Mouse (Mus musculus) limb, embryonic 11.5 days (tissue): ENCODE results near the gene Gm11032. TPM values are rescaled to one million over a fixed set of nuclear protein-coding genes. Genes with fewer than 3 reads are reported as not detected.

Source experiments
- ATAC-seq: fragments of 200-750 bp; cut with Nextera tagmentation; 2 replicates; pipeline ENCODE4 v1.8.0; 2017; ENCODE audit warnings: low read depth; ENCODE audit not compliant: insufficient number of reproducible peaks, low FRiP score, low TSS enrichment
- DNase-seq: peaks from one replicate; pipeline ENCODE4 v3.0.0-alpha.2; 2015; ENCODE audit warnings: low spot score
- H3K27ac ChIP-seq: fragments of 300-500 bp; sonication (generic); replicated peaks from 2 replicates; pipeline ENCODE4 v1.5.1; 2014; ENCODE audit warnings: low read depth, mild to moderate bottlenecking, low read length
- H3K27me3 ChIP-seq: fragments of 300-500 bp; sonication (generic); 2 replicates; pipeline ENCODE4 v1.6.1; 2014; ENCODE audit warnings: mild to moderate bottlenecking, low read length, mixed read lengths; ENCODE audit not compliant: control insufficient read depth, insufficient read depth
- H3K36me3 ChIP-seq: fragments of 300-500 bp; sonication (generic); 2 replicates; pipeline ENCODE4 v1.6.1; 2014; ENCODE audit warnings: mild to moderate bottlenecking, low read length, moderate library complexity, mixed read lengths; ENCODE audit not compliant: control insufficient read depth, insufficient read depth
- H3K4me1 ChIP-seq: fragments of 300-500 bp; sonication (generic); 2 replicates; pipeline ENCODE4 v1.6.1; 2014; ENCODE audit warnings: low read length, mixed read lengths; ENCODE audit not compliant: control insufficient read depth, insufficient read depth
- H3K4me2 ChIP-seq: fragments of 300-500 bp; sonication (generic); 2 replicates; pipeline ENCODE4 v1.6.1; 2014; ENCODE audit warnings: low read depth, mild to moderate bottlenecking, moderate library complexity; ENCODE audit not compliant: severe bottlenecking
- H3K4me3 ChIP-seq: fragments of 300-500 bp; sonication (generic); 2 replicates; pipeline ENCODE4 v1.5.1; 2014; ENCODE audit warnings: low read depth, low read length
- H3K9ac ChIP-seq: fragments of 300-500 bp; sonication (generic); 2 replicates; pipeline ENCODE4 v1.6.1; 2014; ENCODE audit warnings: mild to moderate bottlenecking, low read length
- H3K9me3 ChIP-seq: fragments of 300-500 bp; sonication (generic); 2 replicates; pipeline ENCODE4 v1.6.1; 2016; ENCODE audit warnings: low read length; ENCODE audit not compliant: control insufficient read depth
- WGBS: fragments of 180-500 bp; shearing (Covaris S2); extraction: QIAGEN DNeasy Blood & Tissue Kit; methylation state at CpG from one replicate; pipeline ENCODE4 v1.1.7; 2014; 5-methylcytosine and 5-hydroxymethylcytosine counted together
- polyA plus RNA-seq: library from polyadenylated mRNA; unstranded; fragments of >200 nt; fragmentation: Nextera tagmentation; extraction: Ambion mirVana; gene quantifications from 2 replicates; pipeline ENCODE4 v1.2.1, GENCODE M21; 2014

Gene Gm11032
- polyA plus RNA-seq, 1 experiment from 2014 or later, result not detected

GRCm38 (mm10) chr11:4594608-4595500 is 25.0 kb upstream of the Gm11032 start, which contains the start of gene Mtmr3:
Gene Mtmr3 (minus strand): TSS chr11:4594863.
- Histone ChIP-seq H3K27ac (peak within 1 kb of the TSS; percentile 80), H3K4me2 (peak within 1 kb of the TSS; percentile 56), H3K9ac (peak within 1 kb of the TSS; percentile 76), H3K36me3 (no peaks in the 10 kb centered on the region), H3K4me3 (peak within 1 kb of the TSS; percentile 95), H3K9me3 (no peaks in the 10 kb centered on the region), H3K4me1 (peaks cover 6% of the 10 kb centered on the region; the same call in 1 of the 2 replicates), H3K27me3 (no peaks in the 10 kb centered on the region)
- ATAC-seq (peak; percentile 91), DNase-seq (peak; percentile 97)
- WGBS, result 5% methylated on average over 50 of the region's 53 CpGs

GRCm38 (mm10) chr11:4598411-4598810 is 21.5 kb upstream of the Gm11032 start:
- no peaks in the 10 kb centered on the region for H3K9me3 ChIP-seq
- DNase-seq (no peak), ATAC-seq (no peak)
- WGBS, result 95% methylated on average over 2 of the region's 2 CpGs
- no peak overlapping the region for H3K4me3 ChIP-seq
- peaks cover 7% of the 10 kb centered on the region for H3K4me1 ChIP-seq
- no peak overlapping the region for H3K4me2 ChIP-seq
- no peaks in the 10 kb centered on the region for H3K27me3 ChIP-seq
- no peak overlapping the region for H3K9ac ChIP-seq
- no peaks in the 10 kb centered on the region for H3K36me3 ChIP-seq
- H3K27ac ChIP-seq, result no peak overlapping the region

DNA sequence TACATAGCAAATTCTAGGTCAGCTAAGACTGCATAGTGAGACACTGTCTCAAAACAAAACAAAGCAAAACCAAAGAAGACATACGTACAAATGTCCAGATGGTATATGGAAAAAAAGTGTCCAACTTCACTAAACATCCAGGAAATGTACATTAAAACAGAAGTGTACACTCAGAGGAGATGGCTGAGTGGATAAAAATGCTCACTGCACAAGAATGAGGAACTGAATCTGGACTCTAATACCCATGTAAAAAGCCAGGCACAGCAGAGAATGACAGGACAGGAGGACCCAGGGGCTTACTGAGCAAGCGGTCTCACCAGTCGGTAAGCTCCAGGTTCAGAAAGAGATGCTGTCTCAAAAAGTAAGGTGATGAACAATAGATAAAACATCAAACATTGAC is 20.0 kb upstream of the Gm11032 start:
- no peaks in the 10 kb centered on the region for H3K9me3 ChIP-seq
- no peak overlapping the region for H3K4me3 ChIP-seq
- H3K4me2 ChIP-seq, result no peak overlapping the region
- H3K36me3 ChIP-seq, result no peaks in the 10 kb centered on the region
- peaks cover 12% of the 10 kb centered on the region for H3K4me1 ChIP-seq
- H3K9ac ChIP-seq, result no peak overlapping the region
- no peak for ATAC-seq
- 92% methylated on average over 3 of the region's 3 CpGs for WGBS
- H3K27me3 ChIP-seq, result no peaks in the 10 kb centered on the region
- H3K27ac ChIP-seq, result no peak overlapping the region
- no peak for DNase-seq

DNA sequence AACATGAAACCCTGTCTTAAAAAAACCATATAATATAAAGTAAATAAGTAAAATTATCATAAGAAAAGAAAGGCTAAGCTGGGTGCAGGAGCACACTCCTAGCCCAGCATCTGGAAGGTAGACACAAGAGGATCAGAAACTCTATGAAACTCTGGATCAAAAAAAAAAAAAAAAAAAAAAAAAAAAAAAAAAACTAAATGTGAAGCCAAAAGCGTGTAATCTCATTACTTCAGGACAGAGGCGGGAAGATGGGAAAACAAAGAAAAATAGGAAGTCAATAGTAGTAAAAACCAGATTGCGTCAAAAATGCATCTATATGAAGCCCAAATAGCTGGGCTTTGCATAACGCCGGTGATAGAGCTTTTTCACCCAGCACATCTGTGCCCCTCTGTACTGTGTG is 18.0 kb upstream of the Gm11032 start:
- H3K27me3 ChIP-seq, result no peaks in the 10 kb centered on the region
- H3K36me3 ChIP-seq, result no peaks in the 10 kb centered on the region
- no peak overlapping the region for H3K27ac ChIP-seq
- no peak for DNase-seq
- H3K4me3 ChIP-seq, result no peak overlapping the region
- ATAC-seq, result no peak
- peaks cover 12% of the 10 kb centered on the region for H3K4me1 ChIP-seq
- no peaks in the 10 kb centered on the region for H3K9me3 ChIP-seq
- H3K9ac ChIP-seq, result no peak overlapping the region
- WGBS, result 74% methylated on average over 5 of the region's 5 CpGs
- no peak overlapping the region for H3K4me2 ChIP-seq

DNA sequence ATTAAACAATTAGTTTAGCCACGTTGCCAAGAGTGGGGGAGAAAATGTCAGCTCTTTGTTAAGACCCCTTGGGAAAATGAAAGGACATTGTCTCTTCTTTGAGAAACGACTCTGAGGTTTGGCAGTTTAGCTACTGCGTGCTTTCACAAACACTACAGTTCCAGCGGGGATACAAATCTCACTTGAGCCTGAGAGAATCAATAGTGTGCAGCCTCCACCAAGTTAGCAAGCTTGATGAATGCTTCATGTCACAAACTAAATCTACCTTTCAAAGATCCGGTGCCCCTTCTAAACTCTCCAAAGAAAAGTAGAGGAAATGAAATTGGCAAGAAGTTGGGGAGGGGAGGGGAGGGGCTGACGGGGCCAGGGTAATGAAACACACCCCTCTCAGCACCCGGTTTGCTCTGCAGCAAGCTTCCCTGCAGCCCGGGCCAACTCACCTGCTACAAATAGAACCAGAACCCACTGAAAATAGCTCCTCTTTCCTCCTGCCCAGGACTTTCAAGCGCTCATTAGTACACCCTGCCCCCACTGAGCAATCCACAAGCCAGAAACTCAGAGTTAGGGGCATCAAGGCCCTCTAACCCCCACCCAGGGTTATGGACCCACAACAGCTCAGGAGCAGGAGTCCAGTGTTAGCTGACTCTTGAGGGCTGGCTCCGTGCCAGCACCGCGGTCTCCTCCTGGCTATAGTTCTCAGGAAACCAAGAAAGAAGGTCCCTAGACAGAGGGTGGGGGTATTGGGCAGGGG is 17.0 kb upstream of the Gm11032 start:
- Histone ChIP-seq H3K36me3 (no peaks in the 10 kb centered on the region), H3K4me1 (peaks cover 12% of the 10 kb centered on the region), H3K4me2 (0 out of 2 replicates have a peak overlapping the region, but pooled peaks have one; percentile 3), H3K4me3 (no peak overlapping the region), H3K27me3 (no peaks in the 10 kb centered on the region), H3K27ac (no peak overlapping the region), H3K9me3 (no peaks in the 10 kb centered on the region), H3K9ac (no peak overlapping the region)
- DNase-seq (peak; percentile 44), ATAC-seq (no peak)
- WGBS, result 35% methylated on average over 12 of the region's 12 CpGs

DNA sequence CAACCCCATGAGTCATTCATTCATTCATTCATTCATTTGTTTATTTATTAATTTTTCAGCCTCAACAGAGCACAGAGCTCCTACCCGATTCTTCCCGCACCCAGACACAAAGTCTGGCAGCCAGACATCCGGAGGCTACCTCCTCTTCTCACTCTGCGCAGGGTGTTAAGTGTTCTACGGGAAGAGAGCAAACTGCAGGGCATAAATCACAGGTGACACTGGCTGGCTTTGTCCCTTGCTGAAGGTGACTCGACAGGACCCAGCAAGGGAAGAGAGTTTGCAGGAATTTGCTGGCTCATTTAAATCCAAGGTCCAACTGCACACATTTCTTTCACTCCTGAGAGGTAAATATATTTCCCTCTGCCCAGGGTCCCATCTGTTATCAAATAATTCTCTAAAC is 15.4 kb upstream of the Gm11032 start:
- 4% methylated on average over 6 of the region's 6 CpGs for WGBS
- H3K4me1 ChIP-seq, result peaks cover 12% of the 10 kb centered on the region
- no peak overlapping the region for H3K27ac ChIP-seq
- no peak overlapping the region for H3K4me3 ChIP-seq
- DNase-seq (peak; percentile 56), ATAC-seq (no peak)
- no peaks in the 10 kb centered on the region for H3K9me3 ChIP-seq
- no peak overlapping the region for H3K9ac ChIP-seq
- no peak overlapping the region for H3K4me2 ChIP-seq
- no peaks in the 10 kb centered on the region for H3K36me3 ChIP-seq
- H3K27me3 ChIP-seq, result no peaks in the 10 kb centered on the region

GRCm38 (mm10) chr11:4605414-4605813 is 14.5 kb upstream of the Gm11032 start:
- no peak overlapping the region for H3K9ac ChIP-seq
- no peaks in the 10 kb centered on the region for H3K27me3 ChIP-seq
- no peaks in the 10 kb centered on the region for H3K36me3 ChIP-seq
- no peak overlapping the region for H3K27ac ChIP-seq
- no peaks in the 10 kb centered on the region for H3K9me3 ChIP-seq
- no peak overlapping the region for H3K4me2 ChIP-seq
- peaks cover 12% of the 10 kb centered on the region for H3K4me1 ChIP-seq
- H3K4me3 ChIP-seq, result no peak overlapping the region
- DNase-seq (no peak), ATAC-seq (no peak)
- 51% methylated on average over 7 of the region's 7 CpGs for WGBS

DNA sequence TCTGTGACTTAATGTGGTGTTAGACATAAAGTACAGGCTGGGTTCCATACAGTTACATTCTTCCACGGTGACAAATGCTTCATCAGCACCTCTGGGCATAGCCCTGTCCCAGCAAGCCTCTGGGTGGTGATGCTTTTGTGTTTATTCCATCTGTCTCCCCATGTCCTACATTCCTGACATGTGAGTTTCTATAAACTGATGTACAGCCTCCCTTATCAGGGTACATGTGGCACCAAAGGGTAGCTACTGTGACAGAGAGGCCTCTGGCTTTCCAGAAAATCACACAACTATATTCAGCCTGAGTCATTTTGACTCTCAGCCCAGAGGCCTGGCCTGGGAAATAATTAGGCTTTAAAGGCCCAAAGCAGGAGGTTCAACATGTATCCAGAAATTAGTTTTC is 13.3 kb upstream of the Gm11032 start:
- H3K4me2 ChIP-seq, result no peak overlapping the region
- no peaks in the 10 kb centered on the region for H3K27me3 ChIP-seq
- no peak overlapping the region for H3K27ac ChIP-seq
- DNase-seq (no peak), ATAC-seq (no peak)
- peaks cover 12% of the 10 kb centered on the region for H3K4me1 ChIP-seq
- 89% methylated on average over 1 of the region's 1 CpGs for WGBS
- H3K9ac ChIP-seq, result no peak overlapping the region
- no peaks in the 10 kb centered on the region for H3K9me3 ChIP-seq
- H3K36me3 ChIP-seq, result no peaks in the 10 kb centered on the region
- no peak overlapping the region for H3K4me3 ChIP-seq
